Mouse (Mus musculus) splenic B cell, adult 2 months (primary cell): ENCODE results near the gene Mrps18c.

Source experiments
- DNase-seq: peaks from one replicate; pipeline ENCODE4 v3.0.0-alpha.2; 2011; ENCODE audit warnings: low read depth, low spot score
- H3K27me3 ChIP-seq: 2 replicates; pipeline ENCODE4 v1.6.1; 2012; ENCODE audit warnings: mild to moderate bottlenecking, low read length, moderate library complexity, mixed read lengths; ENCODE audit not compliant: control insufficient read depth, poor library complexity, insufficient read depth, severe bottlenecking
- H3K36me3 ChIP-seq: 2 replicates; pipeline ENCODE4 v1.6.1; 2012; ENCODE audit warnings: mild to moderate bottlenecking, low read length, moderate library complexity, mixed read lengths; ENCODE audit not compliant: control insufficient read depth, poor library complexity, insufficient read depth, severe bottlenecking

The Mrps18c gene

DNA sequence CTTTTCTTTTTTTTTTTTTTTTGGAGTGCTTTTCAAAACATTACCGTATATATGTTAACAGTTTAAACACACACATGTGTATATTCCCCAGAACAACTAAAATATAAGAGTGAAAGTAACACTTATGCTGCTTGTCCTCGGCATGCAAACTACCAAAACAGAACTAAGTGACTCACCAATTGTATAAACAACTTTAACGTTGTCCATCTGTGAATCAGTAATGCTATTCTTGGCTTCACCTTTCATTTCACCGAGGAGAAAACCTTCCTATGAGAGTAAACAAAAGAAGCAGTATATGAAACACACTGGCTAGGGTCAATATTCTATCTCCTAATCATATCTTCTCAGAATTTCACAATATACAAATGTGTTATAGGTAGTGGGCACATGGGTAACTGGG is 19.9 kb downstream of the Mrps18c start:
- Histone ChIP-seq H3K36me3 (0 out of 2 replicates have a peak, but pooled peaks cover 4% of the 10 kb centered on the region), H3K27me3 (no peaks in the 10 kb centered on the region)
- no peak for DNase-seq

DNA sequence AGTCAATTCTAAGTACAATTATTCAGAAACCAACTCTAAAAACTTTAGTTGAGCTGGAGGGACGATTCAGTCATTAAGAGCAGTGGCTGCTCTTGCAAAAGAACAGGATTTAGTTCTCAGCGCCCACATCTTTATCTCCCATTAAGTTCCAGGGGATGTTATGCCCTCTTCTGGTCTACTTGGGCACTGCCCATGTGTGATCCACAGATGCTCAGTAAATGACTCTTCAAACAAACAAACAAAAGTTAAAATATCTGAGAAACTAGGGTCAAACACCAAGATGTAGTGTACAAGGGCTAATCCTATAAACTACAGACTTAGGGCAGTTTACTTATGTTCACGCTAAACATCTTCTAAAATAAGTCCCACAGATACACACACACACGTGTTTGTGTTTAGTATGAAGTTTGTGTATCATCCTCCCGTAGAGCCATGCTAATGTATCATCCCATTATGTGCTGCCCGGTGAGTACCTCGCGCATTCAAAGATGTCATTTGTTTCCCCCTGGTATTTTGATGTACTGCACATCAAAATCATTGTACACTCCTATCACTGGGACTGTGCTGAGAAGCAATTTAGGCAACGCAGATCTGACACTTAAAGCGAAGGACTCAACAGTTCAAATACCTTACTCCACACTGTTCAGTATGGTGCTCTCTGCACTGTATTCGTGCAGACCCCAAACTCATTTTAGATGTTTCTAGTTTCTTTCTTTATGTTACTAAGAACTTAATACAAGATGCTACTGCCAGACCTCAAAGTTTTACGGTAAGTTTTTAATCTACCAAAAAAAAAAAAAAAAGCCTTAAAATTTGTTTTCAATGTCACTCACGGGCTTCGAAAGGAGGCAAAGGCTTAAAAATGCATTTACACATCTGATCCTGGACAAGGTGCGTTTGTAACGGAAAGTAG is 21.4 kb downstream of the Mrps18c start:
- H3K27me3 ChIP-seq: no peaks in the 10 kb centered on the region
- peak; percentile 49 for DNase-seq

DNA sequence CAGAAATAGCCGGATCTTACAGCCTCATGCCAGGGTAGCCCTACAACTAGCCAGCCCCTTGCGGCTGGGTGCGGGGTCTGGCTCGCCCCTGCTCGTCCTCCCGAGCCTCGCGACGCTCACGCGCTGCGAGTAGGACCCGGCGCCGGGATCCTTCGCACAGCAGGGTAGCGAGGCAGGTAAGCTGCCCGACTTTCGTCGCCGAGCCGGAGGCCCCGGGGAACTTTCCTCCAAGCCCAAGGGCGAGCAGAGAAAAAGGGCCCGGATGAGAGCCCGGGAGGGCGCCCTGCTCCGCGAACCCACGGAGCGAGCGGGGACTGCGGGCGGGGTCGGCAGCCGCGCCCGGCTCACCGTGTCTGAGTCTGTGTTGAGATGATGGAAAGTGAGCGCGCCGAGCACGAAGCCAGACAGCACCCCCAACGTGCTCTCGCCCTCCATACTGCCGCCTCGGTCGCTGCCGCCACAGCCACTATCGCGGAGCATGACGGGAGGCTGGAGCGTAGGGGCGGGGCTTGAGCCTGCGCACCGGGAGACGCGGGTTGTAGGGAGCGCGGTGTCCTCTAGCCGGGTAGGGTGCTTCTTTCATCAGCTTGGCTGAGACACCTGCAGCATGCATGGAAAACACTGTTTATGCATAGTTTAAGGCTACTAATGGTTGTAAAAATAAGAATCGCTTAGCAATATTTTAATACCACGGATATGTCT is 22.2 kb downstream of the Mrps18c start, which contains the start of gene Abraxas1:
Gene Abraxas1 (minus strand): TSS at position 483 of the 702 bp plus-strand sequence.
- DNase-seq: peak; percentile 87
- Histone ChIP-seq H3K36me3 (0 out of 2 replicates have a peak, but pooled peaks cover 2% of the 10 kb centered on the region), H3K27me3 (no peaks in the 10 kb centered on the region)

More for the DNA sequence above, 21.4 kb downstream of the Mrps18c start:
- 0 out of 2 replicates have a peak, but pooled peaks cover 2% of the 10 kb centered on the region for H3K36me3 ChIP-seq

DNA sequence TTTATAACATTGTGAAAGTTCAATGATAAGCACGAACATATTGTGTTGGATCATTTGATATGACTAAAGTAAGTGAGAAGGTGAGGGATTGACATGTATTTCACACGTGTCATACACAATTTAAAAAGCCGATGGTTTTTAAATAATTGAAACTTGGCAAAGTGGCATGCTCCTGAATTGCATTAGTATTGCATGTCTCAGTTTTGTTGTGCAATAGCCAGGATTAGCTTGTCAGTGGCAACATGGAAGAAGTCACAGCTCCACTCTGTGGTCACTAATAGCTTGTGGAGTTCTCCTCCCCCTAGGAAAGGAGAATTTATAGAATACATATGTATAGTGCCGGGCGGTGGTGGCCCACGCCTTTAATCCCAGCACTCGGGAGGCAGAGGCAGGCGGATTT is 22.9 kb downstream of the Mrps18c start:
- no peaks in the 10 kb centered on the region for H3K36me3 ChIP-seq
- DNase-seq: no peak
- H3K27me3 ChIP-seq: no peaks in the 10 kb centered on the region

DNA sequence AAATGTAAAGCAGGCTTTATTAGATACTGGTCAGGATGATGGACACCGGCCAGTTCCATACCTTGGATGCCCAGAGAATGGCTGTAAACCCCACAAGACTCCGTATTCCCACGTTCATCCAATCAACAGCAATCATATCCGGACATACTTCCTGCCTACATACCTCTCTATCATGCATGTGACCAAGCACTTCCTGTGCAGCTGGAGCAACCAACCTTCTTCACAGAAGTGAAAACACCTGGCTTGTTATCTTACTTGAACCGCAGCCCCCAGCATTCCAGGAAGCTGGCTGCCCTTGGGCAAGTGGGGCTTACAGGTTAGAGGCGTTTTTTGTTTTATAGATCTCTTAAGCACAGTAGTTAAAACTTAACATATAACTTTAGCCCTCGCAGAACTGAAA is 24.4 kb downstream of the Mrps18c start:
- Histone ChIP-seq H3K27me3 (no peaks in the 10 kb centered on the region), H3K36me3 (no peaks in the 10 kb centered on the region)
- DNase-seq: no peak

DNA sequence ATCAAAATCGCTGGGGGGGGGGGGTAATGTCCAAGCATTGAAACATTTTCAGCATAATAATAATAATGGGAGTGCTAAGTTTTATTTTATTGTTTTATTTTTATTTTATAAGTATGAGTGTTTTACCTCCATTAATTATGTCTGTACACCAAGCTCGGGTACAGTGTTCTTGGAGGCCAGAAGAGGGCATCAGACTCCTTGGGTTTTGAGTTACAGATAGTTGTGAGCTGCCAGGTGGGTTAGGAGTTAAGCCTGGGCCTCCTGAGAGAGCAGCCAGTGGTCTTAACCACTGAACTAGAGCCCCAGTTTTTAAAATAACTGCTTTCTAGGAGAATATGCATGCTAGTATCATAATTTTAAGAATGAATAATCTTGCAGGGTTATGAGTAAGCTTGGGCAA is 27.5 kb downstream of the Mrps18c start:
- DNase-seq: peak; percentile 72
- Histone ChIP-seq H3K27me3 (no peaks in the 10 kb centered on the region), H3K36me3 (no peaks in the 10 kb centered on the region)

DNA sequence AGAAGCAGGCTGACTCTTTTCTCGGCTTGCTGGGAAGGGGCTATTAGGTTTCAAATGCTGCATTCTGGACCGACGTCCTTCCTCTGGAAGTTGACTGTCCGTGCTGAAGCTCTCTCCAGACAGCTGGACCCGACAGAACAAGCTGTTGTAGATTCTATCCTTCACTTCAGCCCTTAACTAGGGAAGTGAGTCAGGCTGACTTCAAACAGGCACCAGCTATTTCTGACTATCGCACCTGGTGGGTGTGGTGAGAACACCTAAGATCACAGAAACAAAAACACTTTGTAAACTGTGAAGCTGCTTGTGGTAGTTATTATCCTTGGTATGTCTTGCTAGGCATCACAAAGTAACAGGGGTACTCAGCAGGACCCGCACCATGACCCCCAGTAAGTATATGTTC is 28.1 kb downstream of the Mrps18c start:
- no peak for DNase-seq
- H3K36me3 ChIP-seq: no peaks in the 10 kb centered on the region
- no peaks in the 10 kb centered on the region for H3K27me3 ChIP-seq

DNA sequence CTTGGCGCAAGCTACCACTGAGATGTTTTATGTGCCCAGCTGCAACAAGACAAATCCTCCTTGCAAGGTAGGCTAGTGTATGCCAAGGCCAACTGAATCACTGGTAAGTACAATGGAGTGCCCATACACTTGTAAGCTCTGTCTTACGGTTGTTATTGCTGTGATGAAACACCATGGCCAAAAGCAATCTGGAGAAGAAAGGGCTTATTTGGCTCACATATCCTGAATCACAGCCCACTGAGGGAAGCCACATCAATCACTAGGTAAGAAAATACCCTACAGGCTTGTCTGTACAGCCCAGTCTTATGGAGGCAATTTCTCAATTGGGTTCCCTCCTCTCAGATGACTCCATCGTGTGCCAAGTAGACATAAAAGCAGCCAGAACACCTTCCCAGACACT is 30.3 kb downstream of the Mrps18c start:
- DNase-seq: no peak
- H3K27me3 ChIP-seq: no peaks in the 10 kb centered on the region
- no peaks in the 10 kb centered on the region for H3K36me3 ChIP-seq

DNA sequence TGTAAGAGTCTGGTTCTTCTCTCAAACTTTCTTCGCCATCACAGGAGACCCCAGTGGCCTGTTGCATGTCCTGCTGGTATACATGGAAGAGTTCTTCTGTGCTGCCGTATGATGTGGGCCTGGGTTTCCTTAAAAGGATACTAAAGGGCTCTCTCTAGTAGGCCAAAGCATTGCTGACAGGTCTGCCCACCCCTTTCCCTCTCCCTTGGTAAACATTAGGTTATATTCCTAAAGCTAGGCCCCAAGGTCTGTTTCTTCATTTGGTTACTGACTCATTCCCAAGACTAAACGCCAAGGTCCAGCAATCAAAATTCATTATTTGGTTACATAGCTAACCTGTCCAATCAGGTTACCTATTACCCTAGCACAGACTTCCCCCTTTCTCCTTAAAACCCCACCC is 34.3 kb downstream of the Mrps18c start:
- no peaks in the 10 kb centered on the region for H3K27me3 ChIP-seq
- no peak for DNase-seq
- no peaks in the 10 kb centered on the region for H3K36me3 ChIP-seq

DNA sequence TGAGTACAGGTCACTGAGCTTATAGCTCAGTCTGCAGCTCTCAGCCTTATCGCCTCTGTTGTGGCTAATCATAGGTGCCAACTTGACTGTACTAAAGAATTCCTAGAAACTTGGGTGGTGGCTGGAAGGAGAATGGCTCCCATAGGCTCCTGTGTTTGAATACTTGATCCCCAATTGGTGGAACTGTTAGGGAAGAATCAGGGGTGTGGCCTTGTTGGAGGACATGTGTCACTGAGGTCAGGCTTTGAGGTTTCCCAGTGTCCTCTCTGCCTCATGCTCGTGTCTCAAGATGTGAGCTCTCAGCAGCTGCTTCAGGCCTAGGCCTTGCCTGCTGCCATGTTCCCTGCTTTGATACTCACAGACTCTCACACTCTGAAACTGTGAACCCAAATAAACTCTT is 35.4 kb downstream of the Mrps18c start:
- no peaks in the 10 kb centered on the region for H3K36me3 ChIP-seq
- H3K27me3 ChIP-seq: no peaks in the 10 kb centered on the region
- no peak for DNase-seq

DNA sequence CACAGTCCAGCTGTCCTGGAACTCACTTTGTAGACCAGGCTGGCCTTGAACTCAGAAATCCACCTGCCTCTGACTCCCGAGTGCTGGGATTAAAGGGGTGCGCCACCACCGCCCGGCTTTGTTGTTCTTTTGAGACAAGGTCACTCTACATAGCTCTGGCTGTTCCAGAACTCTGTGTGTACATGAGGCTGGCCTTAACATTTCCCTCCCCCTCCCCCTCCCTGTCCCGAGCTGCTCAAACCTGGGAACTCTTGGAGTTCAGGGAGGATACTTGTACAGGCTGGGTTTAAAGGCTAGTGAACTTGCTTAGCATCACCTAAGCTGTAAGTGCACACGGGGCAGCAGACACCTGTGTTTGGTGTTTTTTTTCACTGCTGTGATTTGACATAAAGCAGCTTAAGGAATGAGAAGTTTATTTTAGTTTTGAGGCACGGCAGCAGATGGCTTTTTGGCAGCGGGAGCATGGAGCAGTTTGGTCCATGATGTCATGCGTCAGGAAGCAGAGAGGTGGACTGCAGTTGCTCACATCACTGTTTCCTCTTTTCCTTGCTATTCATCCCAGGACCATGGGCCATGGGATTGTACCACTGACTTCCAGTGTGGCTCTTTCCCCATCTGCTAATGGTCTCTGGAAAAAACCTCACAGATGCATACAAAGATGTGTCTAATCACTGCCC is 37.6 kb downstream of the Mrps18c start:
- DNase-seq: no peak

DNA sequence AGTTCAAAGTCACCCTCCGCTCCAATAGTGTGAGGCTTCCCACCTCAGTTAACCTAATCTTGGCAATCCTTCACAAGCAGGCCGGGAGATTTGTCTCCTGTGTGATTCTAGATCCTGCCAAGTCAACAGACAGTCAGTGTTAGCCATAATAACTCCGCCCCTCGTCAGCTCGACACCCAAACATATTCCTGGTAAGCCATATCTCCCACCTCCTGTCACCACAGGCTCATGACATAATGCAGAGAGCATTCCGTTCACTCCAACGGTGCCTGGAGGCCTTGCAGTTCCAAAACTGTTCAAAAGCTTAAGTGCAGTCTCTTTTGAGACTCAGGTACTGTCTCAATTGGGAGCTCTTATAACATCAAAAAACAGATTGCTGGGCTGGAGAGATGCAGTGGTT is 39.5 kb downstream of the Mrps18c start:
- no peaks in the 10 kb centered on the region for H3K27me3 ChIP-seq
- DNase-seq: no peak
- H3K36me3 ChIP-seq: no peaks in the 10 kb centered on the region

More for the DNA sequence above, 37.6 kb downstream of the Mrps18c start:
- Histone ChIP-seq H3K27me3 (no peaks in the 10 kb centered on the region), H3K36me3 (no peaks in the 10 kb centered on the region)

DNA sequence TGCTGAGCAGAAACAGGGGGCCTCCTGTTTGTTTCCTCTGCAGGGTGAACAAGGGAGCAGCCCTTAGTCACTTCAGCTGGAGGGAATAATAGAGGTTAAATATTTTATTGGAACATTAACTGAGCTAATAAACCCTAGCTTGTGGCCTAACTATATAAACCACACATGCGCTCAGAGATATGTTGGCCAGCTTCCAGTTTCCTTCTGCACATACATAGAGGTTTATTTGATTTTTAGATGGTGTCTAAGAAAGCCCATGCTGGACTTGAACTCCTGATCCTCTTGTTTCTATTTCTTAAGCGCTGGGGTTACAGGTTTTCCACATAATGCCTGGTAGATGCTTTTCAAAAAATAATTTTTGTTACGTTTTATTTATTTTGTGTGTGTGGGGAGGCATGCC is 46.1 kb downstream of the Mrps18c start:
- DNase-seq: no peak
- Histone ChIP-seq H3K27me3 (no peaks in the 10 kb centered on the region), H3K36me3 (peaks cover 1% of the 10 kb centered on the region; the same call in 1 of the 2 replicates)

DNA sequence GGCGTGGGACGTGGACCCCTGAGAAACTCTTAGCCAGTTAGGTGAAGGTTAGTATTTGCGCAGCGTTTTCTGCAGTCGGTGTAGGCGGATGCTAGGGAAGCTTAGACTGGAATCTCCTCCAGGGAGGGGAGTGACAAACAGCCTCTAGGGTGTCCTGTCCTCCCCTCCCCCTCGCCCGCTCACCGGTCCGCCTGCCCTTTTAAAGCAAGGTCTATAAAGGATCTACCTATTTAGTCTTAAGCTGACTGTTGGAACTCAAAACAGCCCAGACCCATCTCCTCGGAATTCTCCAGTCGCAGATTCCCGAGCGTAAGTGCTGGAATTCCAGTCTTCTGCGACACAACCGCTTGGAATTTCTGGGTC is 47.0 kb downstream of the Mrps18c start, which contains the start of gene Gpat3:
Gene Gpat3 (plus strand): TSS at position 229 of the 363 bp plus-strand sequence.
- peak; percentile 27 for DNase-seq
- H3K36me3 ChIP-seq: peaks cover 1% of the 10 kb centered on the region; the same call in 1 of the 2 replicates
- H3K27me3 ChIP-seq: no peaks in the 10 kb centered on the region
